In the genomic region with DNA sequence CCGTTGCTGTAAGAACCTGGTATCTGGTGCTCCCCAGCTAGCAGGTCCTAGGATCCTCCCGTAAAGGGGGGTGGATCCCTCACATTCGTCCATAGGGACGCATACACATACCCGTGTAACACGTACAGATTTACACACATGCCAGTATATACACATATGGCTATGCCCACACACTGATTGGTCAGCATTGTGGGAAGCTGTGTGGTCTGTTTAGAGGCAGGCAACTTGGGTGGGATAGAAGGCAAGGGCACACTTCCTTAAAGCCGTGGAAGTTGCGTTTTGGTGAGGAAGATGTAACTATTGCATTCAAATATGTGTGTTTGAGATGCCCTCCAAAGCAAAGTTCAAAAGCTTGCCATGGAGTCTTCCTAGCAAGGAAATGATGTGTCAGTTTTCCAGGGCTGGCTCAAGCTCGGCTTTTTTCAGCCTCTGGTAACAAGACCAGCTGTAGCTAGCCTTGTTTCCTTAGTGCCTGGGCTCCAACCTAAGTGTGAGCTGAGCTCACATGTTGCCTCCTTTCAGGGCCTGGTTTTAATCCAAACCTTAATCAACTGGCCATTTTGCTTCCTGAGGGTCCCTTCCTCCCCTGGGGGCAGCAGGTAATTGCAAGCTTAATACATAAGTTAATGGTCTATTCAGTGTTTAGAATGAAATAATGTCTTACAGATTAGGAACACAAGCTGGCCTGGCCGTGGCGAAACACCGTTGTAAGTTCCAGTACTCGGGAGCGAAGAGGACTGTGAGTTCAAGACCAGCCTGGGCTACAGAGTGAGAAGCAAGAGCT, we compare ENCODE assay signal across 14 mouse cellular contexts.
"Had no signal": no experiment of that assay in that cellular context is flagged by ENCODE, and none has a peak within 500 bp of the region (broad histone marks: within the 10 kb centered on the region; RNA-seq: fewer than 3 reads in every experiment).

No protein-coding gene starts in this region.

- H3K27me3 ChIP-seq: intestine, embryonic 15.5 days had no signal

- H3K4me2 ChIP-seq: intestine, embryonic 15.5 days; neural tube, embryonic 12.5 days had no signal

- H3K9ac ChIP-seq: intestine, embryonic 15.5 days; liver, embryonic 14.5 days; neural tube, embryonic 12.5 days had no signal

- H3K36me3 ChIP-seq: intestine, embryonic 15.5 days; midbrain, embryonic 10.5 days; neural tube, embryonic 12.5 days had no signal

- DNase-seq: kidney, adult 18-20 months; kidney, postnatal 10 days; left cerebral cortex, postnatal 4 days; lung, adult 18-20 months; midbrain, embryonic 14.5 days; right cerebral cortex, postnatal 4 days; spleen, adult 18-20 months; thymus, adult 18-20 months; thymus, postnatal 25 days had no signal

- ATAC-seq: intestine, embryonic 15.5 days had no signal

- H3K27ac ChIP-seq: intestine, embryonic 15.5 days; layer of hippocampus, adult 2 months; liver, embryonic 14.5 days; midbrain, embryonic 10.5 days; neural tube, embryonic 12.5 days had no signal

- H3K4me3 ChIP-seq: intestine, embryonic 15.5 days; layer of hippocampus, adult 2 months; midbrain, embryonic 10.5 days; neural tube, embryonic 12.5 days had no signal

- H3K9me3 ChIP-seq: intestine, embryonic 15.5 days; midbrain, embryonic 10.5 days; neural tube, embryonic 12.5 days had no signal
